Mouse (Mus musculus) C2C12 (cell line): ENCODE data around the gene Tbc1d8b. TPM values are rescaled to one million over a fixed set of nuclear protein-coding genes. Genes with fewer than 3 reads are reported as not detected.
A peak's percentile ranks its signal among the peaks of the same experiment; 100 is the strongest.
"Not testable (repeated sequence)": the region's sequence is repeated elsewhere in the genome, so short reads cannot be mapped to it uniquely, and the experiment has no call there.

ENCODE experiments used
- H3K27me3 ChIP-seq: one replicate; pipeline ENCODE4 v1.6.1; 2011; ENCODE audit not compliant: control insufficient read depth, insufficient read depth, insufficient read length
- H3K36me3 ChIP-seq: one replicate; pipeline ENCODE4 v1.6.1; 2011; ENCODE audit not compliant: control insufficient read depth, insufficient read depth
- H3K4me3 ChIP-seq: one replicate; pipeline ENCODE4 v1.5.1; 2011; ENCODE audit warnings: mild to moderate bottlenecking, control low read depth; ENCODE audit not compliant: poor library complexity, insufficient read depth, severe bottlenecking
- H3K79me2 ChIP-seq: one replicate; pipeline ENCODE4 v1.6.1; 2011; ENCODE audit not compliant: control insufficient read depth, insufficient read depth
- H3K79me3 ChIP-seq: one replicate; pipeline ENCODE4 v1.6.1; 2011; ENCODE audit warnings: low read depth, control low read depth
- H3ac ChIP-seq: one replicate; pipeline ENCODE3; 2011; ENCODE audit warnings: low read depth; ENCODE audit not compliant: control insufficient read depth, insufficient read length
- CEBPB ChIP-seq: IDR thresholded peaks from one replicate; pipeline ENCODE4 v1.6.1; 2011; ENCODE audit warnings: low read depth, mild to moderate bottlenecking, control low read depth, moderate library complexity
- CTCF ChIP-seq: IDR thresholded peaks from one replicate; pipeline ENCODE4 v1.5.1; 2011; ENCODE audit not compliant: control insufficient read depth, insufficient read depth, insufficient read length
- FOSL1 ChIP-seq: IDR thresholded peaks from one replicate; pipeline ENCODE4 v1.8.0; 2011; ENCODE audit warnings: mild to moderate bottlenecking, low read length; ENCODE audit not compliant: poor library complexity, insufficient read depth, severe bottlenecking
- MAX ChIP-seq: IDR thresholded peaks from one replicate; pipeline ENCODE4 v1.6.1; 2011; ENCODE audit warnings: mild to moderate bottlenecking, control low read depth
- MYOD1 ChIP-seq: IDR thresholded peaks from one replicate; pipeline ENCODE4 v1.6.1; 2011; ENCODE audit warnings: low read depth; ENCODE audit not compliant: control insufficient read depth, insufficient read length
- MYOG ChIP-seq: IDR thresholded peaks from one replicate; pipeline ENCODE4 v1.6.1; 2011; ENCODE audit not compliant: control insufficient read depth, insufficient read length; ENCODE audit errors: extremely low read depth
- USF1 ChIP-seq: IDR thresholded peaks from one replicate; pipeline ENCODE4 v1.6.1; 2011; ENCODE audit warnings: low read depth, mild to moderate bottlenecking, control low read depth, moderate library complexity
- polyA plus RNA-seq: library from polyadenylated mRNA; unstranded; fragments of >200 nt; fragmentation: generic; extraction: Trizol; gene quantifications from one replicate; pipeline ENCODE4 v1.2.1, GENCODE M21; 2012; ENCODE audit warnings: missing spikeins

Tbc1d8b gene
- polyA plus RNA-seq, 1 experiment = 2.4 TPM

DNA sequence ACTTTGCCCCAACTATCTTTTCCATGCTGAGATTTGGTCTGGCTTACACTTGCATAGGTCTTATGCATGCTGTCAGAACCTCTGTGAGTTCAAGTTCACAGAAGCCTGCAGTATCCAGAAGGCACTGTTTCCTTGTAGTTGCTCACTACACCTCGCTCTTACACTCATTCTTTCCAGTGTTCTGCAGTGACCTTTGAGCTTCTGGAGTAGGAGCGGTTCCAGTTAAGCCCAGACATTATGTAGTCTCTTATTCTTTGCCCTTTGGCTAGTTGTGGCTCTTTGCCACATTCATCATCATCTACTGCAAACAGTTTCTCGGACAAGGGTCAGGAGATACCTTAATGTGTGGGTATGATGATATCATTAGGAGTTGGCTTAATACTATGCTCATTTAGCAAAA, 45.7 kb downstream of the Tbc1d8b start:
- H3K36me3 ChIP-seq = no peaks in the 10 kb centered on the region
- H3K79me3 ChIP-seq = no peaks in the 10 kb centered on the region
- TF ChIP-seq MYOD1 (no peak), USF1 (no peak), CTCF (no peak), FOSL1 (no peak), MAX (no peak), CEBPB (no peak), MYOG (no peak)
- no peak overlapping the region for H3K4me3 ChIP-seq
- H3K27me3 ChIP-seq = no peaks in the 10 kb centered on the region
- no peaks in the 10 kb centered on the region for H3K79me2 ChIP-seq
- H3ac ChIP-seq = no peak overlapping the region

DNA sequence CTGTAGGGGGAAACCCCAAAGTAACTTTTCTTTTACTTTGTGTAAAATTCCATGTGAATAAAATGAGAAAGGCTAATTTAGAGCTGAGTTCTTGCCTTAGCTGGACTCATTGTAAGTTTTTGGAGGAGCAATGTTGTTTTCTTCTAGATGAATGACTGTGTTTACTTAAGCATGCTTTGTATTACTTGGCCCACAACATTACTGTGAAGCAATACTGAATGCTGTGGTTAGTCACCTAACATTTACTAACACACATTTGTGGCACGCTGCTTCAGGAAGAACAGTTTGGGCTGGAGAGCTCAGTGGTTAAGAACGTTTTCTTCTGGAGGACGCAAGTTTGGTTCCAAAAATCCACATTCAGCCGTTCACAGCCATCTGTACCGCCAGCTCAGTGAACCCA, 52.3 kb downstream of the Tbc1d8b start:
- Histone ChIP-seq H3ac (no peak overlapping the region), H3K79me2 (no peaks in the 10 kb centered on the region), H3K27me3 (no peaks in the 10 kb centered on the region), H3K36me3 (no peaks in the 10 kb centered on the region), H3K4me3 (no peak overlapping the region), H3K79me3 (no peaks in the 10 kb centered on the region)
- no peak for TF ChIP-seq MYOG
- no peak for TF ChIP-seq MYOD1
- no peak for TF ChIP-seq MAX
- no peak for TF ChIP-seq FOSL1
- no peak for TF ChIP-seq CEBPB
- no peak for TF ChIP-seq CTCF
- TF ChIP-seq USF1 = no peak

DNA sequence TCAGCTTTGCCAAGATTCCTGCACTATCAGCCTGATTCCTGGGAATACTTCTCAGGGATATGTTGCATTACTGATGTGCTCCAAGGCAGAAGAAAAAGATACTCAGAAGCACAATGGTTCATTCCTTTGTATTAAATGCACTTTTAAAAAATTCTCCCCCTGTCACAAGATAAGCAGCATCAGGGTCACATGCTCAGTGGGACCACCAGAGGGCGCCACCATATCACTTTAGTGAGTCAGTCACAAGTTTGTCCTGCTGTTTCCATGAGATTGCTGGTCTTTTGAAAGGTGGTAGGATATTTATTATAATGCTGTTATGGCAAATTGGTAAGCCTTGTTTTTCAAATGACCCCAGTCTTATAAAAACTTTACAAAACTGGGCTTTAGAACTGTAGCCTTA, 67.1 kb downstream of the Tbc1d8b start:
- no peak overlapping the region for H3ac ChIP-seq
- H3K36me3 ChIP-seq = peaks cover 9% of the 10 kb centered on the region
- H3K27me3 ChIP-seq = no peaks in the 10 kb centered on the region
- H3K79me3 ChIP-seq = no peaks in the 10 kb centered on the region
- no peaks in the 10 kb centered on the region for H3K79me2 ChIP-seq
- no peak overlapping the region for H3K4me3 ChIP-seq
- TF ChIP-seq CTCF (peak; percentile 8), MYOG (no peak)

DNA sequence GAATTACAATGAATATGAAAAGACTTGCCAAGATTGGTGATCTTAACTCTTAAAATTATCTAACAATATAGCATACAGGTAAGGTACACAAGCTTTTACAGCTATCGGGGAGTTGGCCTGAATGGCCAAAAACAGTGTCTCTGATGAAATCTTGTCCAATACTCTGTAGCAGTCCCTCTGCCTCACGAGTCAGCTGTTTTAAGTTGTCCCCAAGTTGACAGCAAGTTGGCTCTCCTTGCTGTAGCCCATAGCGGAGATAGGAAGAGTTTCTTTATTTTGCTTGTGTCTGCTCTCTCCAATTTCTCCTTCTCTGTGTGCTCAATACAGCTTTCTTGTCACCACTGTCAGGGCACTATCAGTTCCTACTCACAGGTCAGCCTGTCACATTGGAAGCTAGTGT, 73.8 kb downstream of the Tbc1d8b start:
- H3K4me3 ChIP-seq, H3K27me3 ChIP-seq, H3ac ChIP-seq, H3K36me3 ChIP-seq, H3K79me3 ChIP-seq, H3K79me2 ChIP-seq: not testable (repeated sequence)

DNA sequence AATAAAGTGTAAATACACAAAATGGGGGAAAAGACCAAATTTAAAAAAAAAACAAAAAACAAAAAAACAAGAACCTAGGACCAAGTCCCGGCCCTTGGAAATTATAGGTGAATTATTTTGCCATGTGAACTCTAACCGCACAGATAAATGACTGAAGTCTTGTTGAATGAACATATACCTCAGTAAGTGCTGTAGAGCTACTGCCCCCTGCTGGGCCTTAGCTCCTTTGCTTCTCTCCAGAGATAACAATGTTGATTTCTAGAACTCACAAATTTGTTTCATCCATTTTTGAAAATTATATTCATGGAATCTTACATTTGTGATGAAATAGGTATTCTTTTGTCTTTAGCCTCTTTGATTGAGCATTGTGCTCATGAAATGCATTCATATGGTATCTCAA, 77.8 kb downstream of the Tbc1d8b start:
- Histone ChIP-seq H3K36me3 (no peaks in the 10 kb centered on the region), H3K79me2 (no peaks in the 10 kb centered on the region), H3K4me3 (no peak overlapping the region), H3K79me3 (no peaks in the 10 kb centered on the region), H3K27me3 (no peaks in the 10 kb centered on the region), H3ac (no peak overlapping the region)
- TF ChIP-seq MYOD1 (no peak), FOSL1 (no peak), CTCF (no peak), USF1 (no peak), MAX (no peak), MYOG (no peak)

DNA sequence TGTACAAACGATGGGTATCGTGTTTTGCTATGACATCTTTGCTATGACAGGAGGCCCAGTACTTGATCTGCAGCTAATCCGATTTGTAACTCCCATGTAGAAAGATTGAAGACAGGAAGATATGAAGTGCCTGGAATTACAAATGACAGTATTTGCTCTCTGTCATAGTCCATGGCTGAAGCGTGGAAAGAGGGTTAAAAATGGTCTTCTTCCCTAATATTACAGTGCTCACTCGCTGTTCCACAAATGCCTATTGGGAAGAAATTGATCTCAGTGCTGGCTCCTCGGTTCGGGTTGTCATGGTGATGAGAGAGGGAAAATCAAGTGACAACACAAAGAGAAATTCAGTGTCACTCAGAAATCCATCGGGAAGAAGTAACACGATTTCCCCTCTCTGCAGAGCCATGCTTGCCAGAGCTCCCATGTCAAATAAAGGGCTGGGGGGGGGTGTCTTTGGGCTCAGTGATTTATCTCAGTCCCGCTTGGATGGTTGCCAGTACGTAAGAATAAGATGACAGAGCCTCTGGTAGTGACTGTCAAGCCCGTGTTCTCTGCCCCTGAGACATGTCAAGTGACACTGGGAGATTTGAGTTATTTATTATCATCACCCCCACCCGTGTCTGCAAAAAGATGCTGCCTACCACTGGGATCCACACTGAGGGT, 85.3 kb downstream of the Tbc1d8b start:
- TF ChIP-seq FOSL1 (no peak), MAX (no peak), MYOD1 (no peak), MYOG (no peak), CTCF (no peak), CEBPB (no peak), USF1 (no peak)
- no peaks in the 10 kb centered on the region for H3K27me3 ChIP-seq
- H3K4me3 ChIP-seq = no peak overlapping the region
- no peaks in the 10 kb centered on the region for H3K79me2 ChIP-seq
- no peaks in the 10 kb centered on the region for H3K36me3 ChIP-seq
- H3K79me3 ChIP-seq = no peaks in the 10 kb centered on the region
- no peak overlapping the region for H3ac ChIP-seq
